ENCODE assay signal across 41 mouse cellular contexts in the genomic region with DNA sequence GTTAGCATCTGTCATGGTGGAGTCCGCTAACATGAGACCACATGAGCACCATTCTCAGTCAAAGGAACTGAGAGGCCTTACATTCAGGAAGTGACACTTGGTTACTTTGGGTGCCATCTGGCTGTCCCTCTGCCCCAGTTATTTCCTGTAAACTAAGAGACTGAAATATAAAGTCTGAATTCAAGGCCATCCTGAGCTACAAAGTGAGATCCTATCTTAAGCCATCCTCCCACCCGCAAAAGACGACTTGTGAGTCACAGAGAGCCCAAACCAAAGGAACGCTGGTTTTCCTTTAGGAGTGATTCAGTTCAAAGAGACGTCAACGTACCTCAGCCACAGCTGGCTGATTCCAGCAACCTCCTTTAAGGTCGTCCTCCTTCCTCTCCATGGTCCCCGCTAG. TPM values are rescaled to one million over a fixed set of nuclear protein-coding genes. Genes with fewer than 3 reads are reported as not detected.
A peak's percentile ranks its signal among the peaks of the same experiment; 100 is the strongest.
DNase-seq lines count a peak whose midpoint lies in the region; ATAC-seq and TF ChIP-seq lines count a peak whose summit lies in the region.
"Had no signal": no experiment of that assay in that cellular context is flagged by ENCODE, and none has a peak within 500 bp of the region (broad histone marks: within the 10 kb centered on the region; RNA-seq: fewer than 3 reads in every experiment).

No protein-coding gene starts in this region.

- WGBS in spleen, adult 2 months: 52% methylated on average over 8 of the region's 8 CpGs

- no peak for TF ChIP-seq POLR2A in spleen, adult 2 months (IDR thresholded peaks at IDR 0.05; ENCODE audit: low read depth, low read length)
- TF ChIP-seq POLR2A in ES-Bruce4 (IDR thresholded peaks at IDR 0.05; ENCODE audit: insufficient read depth, low read length): no peak

- H3K27ac ChIP-seq in spleen, adult 2 months (ENCODE audit: insufficient read depth, low read length): peak overlapping the region; percentile 55
- H3K27ac ChIP-seq in ES-Bruce4 (ENCODE audit: insufficient read depth, low read length): 0 out of 2 replicates have a peak overlapping the region, but pooled peaks have one; percentile 26
- H3K27ac ChIP-seq: embryonic facial prominence, embryonic 13.5 days; hindbrain, postnatal 0 days; limb, embryonic 10.5 days; limb, embryonic 15.5 days; liver, embryonic 13.5 days; macrophage; stomach, embryonic 15.5 days had no signal

- DNase-seq in spleen, adult 2 months (ENCODE audit: low read depth in 1 of 2, low spot score in 2 of 2): no peak
- DNase-seq in spleen, adult 18-20 months: no peak
- DNase-seq in 416B (ENCODE audit: low read depth): peak; percentile 98
- DNase-seq in gastrocnemius, adult 8-10 months (ENCODE audit: low spot score in 2 of 2): no peak
- DNase-seq in cerebellum, adult 18-20 months: no peak
- DNase-seq in kidney, adult 8-10 months: no peak
- DNase-seq: adrenal gland, adult 8-10 months; B cell, adult 2 months; cerebellum, adult 11 months; cerebellum, postnatal 10 days; gastrocnemius, postnatal 14 days; heart, postnatal 14 days; kidney, adult 9 months; kidney, postnatal 10 days; layer of hippocampus, postnatal 36 days; liver, embryonic 13.5 days; lung, adult 18-20 months; lung, postnatal 10 days; right cerebral cortex, postnatal 14 days had no signal

- H3K4me3 ChIP-seq in spleen, adult 2 months (ENCODE audit: extremely low read depth, insufficient read depth, insufficient read length): no peak overlapping the region
- no peak overlapping the region for H3K4me3 ChIP-seq in ES-Bruce4 (ENCODE audit: low read depth, low read length)
- H3K4me3 ChIP-seq: embryonic facial prominence, embryonic 13.5 days; erythroblast, embryonic 14.5 days; limb, embryonic 10.5 days; limb, embryonic 15.5 days; liver, embryonic 13.5 days; stomach, embryonic 15.5 days had no signal

- TF ChIP-seq EP300 in ES-Bruce4 (IDR thresholded peaks at IDR 0.05; ENCODE audit: insufficient read depth, low read depth, low read length): no peak

- H3K27me3 ChIP-seq in spleen, adult 2 months (ENCODE audit: control insufficient read depth, insufficient read depth, low read length): no peaks in the 10 kb centered on the region
- no peaks in the 10 kb centered on the region for H3K27me3 ChIP-seq in ES-Bruce4 (ENCODE audit: control insufficient read depth, insufficient read depth, low read length, poor library complexity, severe bottlenecking)
- H3K27me3 ChIP-seq: CH12.LX; embryonic facial prominence, embryonic 13.5 days; limb, embryonic 15.5 days; liver, embryonic 13.5 days; stomach, embryonic 15.5 days had no signal

- no peak for TF ChIP-seq CTCF in spleen, adult 2 months (IDR thresholded peaks at IDR 0.05; ENCODE audit: extremely low read depth, insufficient read depth, insufficient read length, insufficient replicate concordance)
- TF ChIP-seq CTCF in ES-Bruce4 (IDR thresholded peaks at IDR 0.05; ENCODE audit: low read depth, low read length): no peak

- H3K36me3 ChIP-seq in spleen, adult 2 months (ENCODE audit: control insufficient read depth, insufficient read depth, low read length): no peaks in the 10 kb centered on the region
- peaks cover 33% of the 10 kb centered on the region for H3K36me3 ChIP-seq in ES-Bruce4 (ENCODE audit: control insufficient read depth, insufficient read depth, low read length, poor library complexity, severe bottlenecking)
- H3K36me3 ChIP-seq: embryonic facial prominence, embryonic 13.5 days; limb, embryonic 10.5 days; limb, embryonic 15.5 days; stomach, embryonic 15.5 days had no signal

- no peaks in the 10 kb centered on the region for H3K9me3 ChIP-seq in ES-Bruce4 (replicated peaks; ENCODE audit: control insufficient read depth, insufficient read depth, low read length, poor library complexity, severe bottlenecking)
- H3K9me3 ChIP-seq: embryonic facial prominence, embryonic 13.5 days; limb, embryonic 10.5 days; limb, embryonic 15.5 days; liver, embryonic 13.5 days; stomach, embryonic 15.5 days had no signal

- H3K4me1 ChIP-seq in spleen, adult 2 months (ENCODE audit: control insufficient read depth, insufficient read depth, insufficient read length): peaks cover 6% of the 10 kb centered on the region; the same call in 1 of the 2 replicates
- peaks cover 3% of the 10 kb centered on the region for H3K4me1 ChIP-seq in ES-Bruce4 (ENCODE audit: control insufficient read depth, insufficient read depth, low read length)

- ATAC-seq in monocyte, adult 5-6 weeks (replicated peaks; ENCODE audit: insufficient number of reproducible peaks, low FRiP score, low TSS enrichment, poor library complexity, severe bottlenecking): 0 out of 2 replicates have a peak, but pooled peaks have one; percentile 32
- ATAC-seq: forebrain, embryonic 16.5 days; hindbrain, postnatal 0 days; intestine, embryonic 16.5 days; midbrain, embryonic 16.5 days had no signal

- no peak overlapping the region for H3K9ac ChIP-seq in ES-Bruce4 (ENCODE audit: low read depth, poor library complexity, severe bottlenecking)
- H3K9ac ChIP-seq: embryonic facial prominence, embryonic 13.5 days; limb, embryonic 15.5 days; liver, embryonic 13.5 days; stomach, embryonic 15.5 days had no signal

RNA-seq across cellular contexts. Expression of a gene that starts 6.9 kb away (rescaled TPM):
- 46.4 and 52.5 TPM in 2 replicates for polyA plus RNA-seq in spleen, adult 2 months (2012; rRNA removed)
- 52.2 and 62.7 TPM in 2 replicates for polyA plus RNA-seq in ES-Bruce4 (2011; ENCODE audit: insufficient read depth, insufficient read length, low read depth, missing spikeins)
- total RNA-seq in monocyte, adult 5-6 weeks (2017): 33.2 to 49.0 TPM (median 42.5 TPM) in 3 replicates
- 10 to 100 TPM; 19.9 to 23.5 (median 21.6) TPM for total RNA-seq in gastrocnemius, adult 8-10 months (2022)

RNA-seq across cellular contexts. Expression of a gene that starts 9.5 kb away (rescaled TPM):
- 0.25 and 0.27 TPM in 2 replicates for polyA plus RNA-seq in spleen, adult 2 months (2012; rRNA removed)
- polyA plus RNA-seq in ES-Bruce4 (2011; ENCODE audit: insufficient read depth, insufficient read length, low read depth, missing spikeins): 24.4 and 28.4 TPM in 2 replicates
- 0.75 to 2.0 TPM (median 1.0 TPM) in 3 replicates for total RNA-seq in monocyte, adult 5-6 weeks (2017)
- under 1 TPM in 1 of 4 experiments, not detected in 3; 0.13 TPM for total RNA-seq in gastrocnemius, adult 8-10 months (2022)

RNA-seq across cellular contexts. Expression of a gene that starts 32.8 kb away (rescaled TPM):
- not detected in 2 replicates for polyA plus RNA-seq in spleen, adult 2 months (2012; rRNA removed)
- polyA plus RNA-seq in ES-Bruce4 (2011; ENCODE audit: insufficient read depth, insufficient read length, low read depth, missing spikeins): 1.8 and 2.2 TPM in 2 replicates
- total RNA-seq in monocyte, adult 5-6 weeks (2017): not detected in 3 replicates
- not detected for total RNA-seq in gastrocnemius, adult 8-10 months (2022)
- total RNA-seq: adrenal gland, adult 8-10 months; CH12.LX; common myeloid progenitor, adult 5-6 weeks; G1E; gastrocnemius, postnatal 14 days; granulocyte monocyte progenitor cell, adult 5-6 weeks; heart, postnatal 14 days; hindbrain, postnatal 0 days; layer of hippocampus, postnatal 36 days; left cerebral cortex, postnatal 10 days had no signal
- polyA plus RNA-seq: embryonic facial prominence, embryonic 13.5 days; erythroblast, embryonic 14.5 days; forebrain, embryonic 11.5 days; forebrain, embryonic 16.5 days; G1E; heart, embryonic 14.5 days; hindbrain, embryonic 11.5 days; hindbrain, postnatal 0 days; intestine, embryonic 16.5 days; large intestine, adult 2 months; limb, embryonic 10.5 days; limb, embryonic 15.5 days; liver, embryonic 13.5 days; macrophage; midbrain, embryonic 16.5 days; neural tube, embryonic 14.5 days; stomach, embryonic 15.5 days had no signal
